Mouse (Mus musculus) urinary bladder, postnatal 4 days (tissue): ENCODE data around the gene Oser1.
"Not testable (repeated sequence)": the region's sequence is repeated elsewhere in the genome, so short reads cannot be mapped to it uniquely, and the experiment has no call there.

Experiments used
- DNase-seq, 2 experiments: peaks; one replicate each; pipeline ENCODE4 v3.0.0; 2021 to 2022; ENCODE audit warnings: low spot score in 2 of 2

Gene Oser1

GRCm38 (mm10) chr2:163443543-163443942, 19.0 kb upstream of the Oser1 start:
- no peak for DNase-seq

- DNase-seq = no peak
Measured at GRCm38 (mm10) chr2:163439488-163439887, 15.0 kb upstream of the Oser1 start.

- DNase-seq = no peak
Measured at GRCm38 (mm10) chr2:163438619-163439451, 14.3 kb upstream of the Oser1 start.

- DNase-seq = no peak
Measured at GRCm38 (mm10) chr2:163438246-163438618, 13.7 kb upstream of the Oser1 start, which contains the start of gene Gdap1l1. TSS of gene Gdap1l1 (plus strand) at chr2:163438476.

- no peak for DNase-seq
Measured at GRCm38 (mm10) chr2:163437800-163438199, 13.3 kb upstream of the Oser1 start.

GRCm38 (mm10) chr2:163433971-163434370, 9.5 kb upstream of the Oser1 start:
- no peak for DNase-seq

GRCm38 (mm10) chr2:163431289-163431688, 6.8 kb upstream of the Oser1 start:
- no peak for DNase-seq

GRCm38 (mm10) chr2:163428346-163429011, 4.0 kb upstream of the Oser1 start:
- no peak for DNase-seq

GRCm38 (mm10) chr2:163422895-163423660, 1.4 kb downstream of the Oser1 start:
- DNase-seq = no peak

GRCm38 (mm10) chr2:163420366-163420886, 4.1 kb downstream of the Oser1 start:
- DNase-seq = no peak

- DNase-seq = peak; percentile 99 to 100
Measured at GRCm38 (mm10) chr2:163419346-163420045, 5.0 kb downstream of the Oser1 start.

GRCm38 (mm10) chr2:163418841-163419345, 5.6 kb downstream of the Oser1 start:
- peak in 1 of 2 experiments; percentile 64 for DNase-seq

- no peak for DNase-seq
Measured at GRCm38 (mm10) chr2:163417830-163418229, 6.7 kb downstream of the Oser1 start.

GRCm38 (mm10) chr2:163417026-163417425, 7.5 kb downstream of the Oser1 start:
- no peak for DNase-seq

GRCm38 (mm10) chr2:163412846-163413590, 11.5 kb downstream of the Oser1 start:
- DNase-seq = no peak

- no peak for DNase-seq
Measured at GRCm38 (mm10) chr2:163412419-163412818, 12.1 kb downstream of the Oser1 start.

- DNase-seq = no peak
Measured at GRCm38 (mm10) chr2:163411840-163412239, 12.7 kb downstream of the Oser1 start.

- not testable (repeated sequence) for DNase-seq
Measured at GRCm38 (mm10) chr2:163411344-163411743, 13.2 kb downstream of the Oser1 start.

- no peak for DNase-seq
Measured at GRCm38 (mm10) chr2:163410211-163410610, 14.3 kb downstream of the Oser1 start.

GRCm38 (mm10) chr2:163404037-163404815, 20.3 kb downstream of the Oser1 start:
- no peak for DNase-seq
